Mouse (Mus musculus) c-Kit-negative CD71-positive TER-119-positive erythroid progenitor cells, embryonic 14.5 days (primary cell): Measurements from ENCODE around the gene Olfr701.

Experiments
- DNase-seq: peaks from one replicate; pipeline ENCODE4 v3.0.0-alpha.2; 2013; ENCODE audit warnings: low read depth, low spot score

The Olfr701 gene

GRCm38 (mm10) chr7:106813829-106814228 is at the start of gene Olfr701:
Gene Olfr701, plus strand, starts transcription at chr7:106814129.
- no peak for DNase-seq

- no peak for DNase-seq
Measured at GRCm38 (mm10) chr7:106788330-106788729, 25.6 kb upstream of the Olfr701 start.

- DNase-seq = no peak
Measured at GRCm38 (mm10) chr7:106793098-106793497, 20.8 kb upstream of the Olfr701 start, which contains the start of gene Olfr699. Gene Olfr699, minus strand, starts transcription at chr7:106793198.

DNA sequence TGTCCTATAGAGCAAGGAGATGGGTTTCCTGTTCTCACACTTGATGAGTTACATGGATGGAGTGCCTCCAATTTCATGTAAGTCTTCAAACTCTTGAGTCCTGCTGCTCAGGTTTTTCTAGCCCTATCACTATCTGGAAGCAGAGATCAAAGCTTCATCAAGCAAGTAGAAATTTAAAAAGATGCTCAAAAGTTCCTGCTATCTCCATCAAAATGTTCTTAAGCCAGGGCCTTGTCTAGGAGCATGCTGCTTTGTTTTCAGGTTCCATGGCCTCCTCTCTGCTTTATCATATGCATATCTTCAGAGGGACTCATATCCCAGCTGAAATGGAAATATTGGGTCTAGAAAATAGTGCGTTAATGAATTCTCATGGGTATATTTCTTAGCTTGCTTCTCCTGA is 5.2 kb upstream of the Olfr701 start, which contains the start of gene Olfr700:
Gene Olfr700 (minus strand): TSS at position 101 of the 400 bp plus-strand sequence.
- DNase-seq = no peak

- DNase-seq = no peak
Measured at GRCm38 (mm10) chr7:106815775-106816174, 1.8 kb downstream of the Olfr701 start.

GRCm38 (mm10) chr7:106818414-106818813 is 4.5 kb downstream of the Olfr701 start:
- no peak for DNase-seq

GRCm38 (mm10) chr7:106833793-106834192 is 19.9 kb downstream of the Olfr701 start, which contains the start of gene Olfr702:
Gene Olfr702, minus strand, starts transcription at chr7:106833893.
- DNase-seq = no peak

GRCm38 (mm10) chr7:106843060-106843459 is 29.1 kb downstream of the Olfr701 start, which contains the start of gene Olfr703:
Gene Olfr703, plus strand, starts transcription at chr7:106843360.
- DNase-seq = no peak

DNA sequence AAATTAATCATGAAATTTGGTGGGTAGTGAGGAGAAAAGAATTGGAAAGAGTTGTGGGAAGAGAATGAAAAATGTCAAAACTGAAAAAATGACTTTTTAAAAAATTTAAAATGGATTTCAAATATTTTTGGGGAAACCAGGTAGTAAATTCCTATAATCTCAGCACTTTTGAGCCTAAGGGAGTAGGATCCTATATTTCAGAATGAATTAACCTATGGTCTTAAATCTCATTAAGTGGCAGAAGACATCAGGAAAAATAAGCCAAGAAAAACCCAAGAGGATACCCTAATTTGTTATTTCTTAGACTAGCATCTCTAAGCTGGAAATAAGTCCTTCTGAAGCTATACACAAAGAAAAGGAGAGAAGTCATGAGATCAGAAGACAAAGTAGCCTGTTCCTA is 49.0 kb downstream of the Olfr701 start, which contains the start of gene Olfr704:
Gene Olfr704 (plus strand): TSS at position 301 of the 400 bp plus-strand sequence.
- DNase-seq = no peak
